Mouse (Mus musculus): ENCODE results near the gene Elof1. TPM values are rescaled to one million over a fixed set of nuclear protein-coding genes. Genes with fewer than 3 reads are reported as not detected.

Gene Elof1
- 95.3 TPM for polyA plus RNA-seq (2012; fragmentation: generic; extraction: Trizol)

DNA sequence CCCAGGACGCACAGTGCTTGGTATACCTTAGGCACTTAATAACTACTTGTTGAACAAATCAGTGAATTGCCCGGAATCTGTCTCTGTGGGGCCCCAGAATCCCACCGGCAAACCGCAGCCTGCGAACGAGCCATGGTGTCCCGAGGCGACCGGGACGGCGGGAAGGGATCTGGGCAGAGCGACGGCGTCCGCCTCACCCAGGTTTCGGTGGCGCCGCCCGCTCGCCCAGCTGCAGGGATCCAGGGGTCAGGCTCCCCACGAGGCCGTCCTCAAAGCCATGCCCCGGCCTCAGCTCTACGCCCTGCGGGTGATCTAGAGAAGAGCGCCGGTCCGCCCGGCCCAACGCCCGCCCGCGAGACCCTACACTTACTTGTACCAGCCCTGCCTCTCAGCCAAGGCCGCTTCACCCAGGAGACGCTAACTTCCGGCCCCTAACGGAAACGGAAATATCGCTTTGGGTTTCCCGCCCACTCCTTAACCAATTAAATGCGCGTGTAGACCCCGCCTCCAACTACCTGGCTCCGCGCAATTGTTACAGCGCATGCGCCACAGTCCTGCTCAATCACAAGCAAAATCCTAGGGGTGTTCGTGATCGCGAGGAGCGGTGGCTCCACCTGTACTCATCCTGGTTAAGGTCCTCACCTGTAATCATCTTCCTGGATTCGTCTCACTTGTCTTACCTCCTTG, at the start of gene Elof1:
Gene Elof1 (minus strand): TSS at position 433 of the 687 bp plus-strand sequence.
- TF ChIP-seq CEBPB (IDR thresholded peaks at IDR 0.05; ENCODE audit: insufficient read depth, poor library complexity, severe bottlenecking) (no peak), USF1 (IDR thresholded peaks at IDR 0.05; ENCODE audit: low read depth) (no peak), E2F4 (IDR thresholded peaks at IDR 0.05; ENCODE audit: insufficient read depth) (peak; percentile 79), REST (IDR thresholded peaks at IDR 0.05; ENCODE audit: insufficient read depth, insufficient read length) (no peak), MAX (IDR thresholded peaks at IDR 0.05; ENCODE audit: low read depth) (no peak), TCF3 (IDR thresholded peaks at IDR 0.05; ENCODE audit: insufficient read length, low read depth) (no peak), POLR2AphosphoS2 (IDR thresholded peaks at IDR 0.05; ENCODE audit: insufficient read length, low read depth) (peak; percentile 83), MYOD1 (IDR thresholded peaks at IDR 0.05; ENCODE audit: control insufficient read depth in 1 of 3, insufficient read length in 2 of 3, low read depth in 2 of 3) (no peak), SRF (IDR thresholded peaks at IDR 0.05; ENCODE audit: control insufficient read depth, insufficient read length, low read depth) (no peak), TCF12 (IDR thresholded peaks at IDR 0.05; ENCODE audit: insufficient read depth, poor library complexity, severe bottlenecking) (no peak), POLR2A (IDR thresholded peaks at IDR 0.05; ENCODE audit: insufficient read length, low read depth) (peak; percentile 67), MYOG (IDR thresholded peaks at IDR 0.05; ENCODE audit: control insufficient read depth in 1 of 3, insufficient read depth in 1 of 3, insufficient read length in 2 of 3, low read depth in 2 of 3) (no peak)
- Histone ChIP-seq H3ac (ENCODE audit: control insufficient read depth, insufficient read length) (peak within 1 kb of the TSS; percentile 24), H3K4me3 (peak within 1 kb of the TSS; percentile 44), H3K36me3 (ENCODE audit: control insufficient read depth, insufficient read depth) (peaks cover 7% of the 10 kb centered on the region), H3K79me2 (ENCODE audit: control insufficient read depth, insufficient read depth) (peaks cover 14% of the 10 kb centered on the region), H3K27me3 (ENCODE audit: control insufficient read depth, insufficient read depth, insufficient read length) (peaks cover 9% of the 10 kb centered on the region), H3K4me2 (ENCODE audit: low read depth) (peak within 1 kb of the TSS; percentile 96)

DNA sequence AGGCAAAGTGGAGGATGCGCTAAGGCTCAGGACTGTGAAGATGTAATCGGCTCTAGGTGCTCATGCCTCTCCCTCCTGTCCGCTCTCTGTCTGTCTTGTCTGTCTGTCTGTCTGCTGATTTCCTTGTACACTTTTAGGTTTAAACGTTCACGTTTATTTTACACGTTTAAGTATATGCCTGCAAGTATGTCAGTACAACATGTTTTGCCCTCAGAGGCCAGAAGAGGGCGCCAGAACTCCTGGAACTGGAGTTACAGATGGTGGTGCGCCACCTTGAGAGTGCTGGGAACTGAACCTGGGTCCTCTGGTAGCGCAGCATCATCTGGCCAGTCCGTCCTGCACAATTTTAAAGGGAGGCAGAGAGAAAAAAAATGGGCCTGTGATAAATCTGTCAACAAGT, 49.7 kb upstream of the Elof1 start:
- no peak for TF ChIP-seq E2F4 (IDR thresholded peaks at IDR 0.05; ENCODE audit: insufficient read depth)
- no peak for TF ChIP-seq REST (IDR thresholded peaks at IDR 0.05; ENCODE audit: insufficient read depth, insufficient read length)
- TF ChIP-seq TCF3 (IDR thresholded peaks at IDR 0.05; ENCODE audit: insufficient read length, low read depth), result no peak
- no peak for TF ChIP-seq CEBPB (IDR thresholded peaks at IDR 0.05; ENCODE audit: insufficient read depth, poor library complexity, severe bottlenecking)
- TF ChIP-seq POLR2AphosphoS2 (IDR thresholded peaks at IDR 0.05; ENCODE audit: insufficient read length, low read depth), result no peak
- no peak for TF ChIP-seq MYOG (IDR thresholded peaks at IDR 0.05; ENCODE audit: control insufficient read depth in 1 of 3, insufficient read depth in 1 of 3, insufficient read length in 2 of 3, low read depth in 2 of 3)
- TF ChIP-seq POLR2A (IDR thresholded peaks at IDR 0.05; ENCODE audit: insufficient read length, low read depth), result no peak
- TF ChIP-seq MAX (IDR thresholded peaks at IDR 0.05; ENCODE audit: low read depth), result no peak
- TF ChIP-seq TCF12 (IDR thresholded peaks at IDR 0.05; ENCODE audit: insufficient read depth, poor library complexity, severe bottlenecking), result no peak
- no peak for TF ChIP-seq MYOD1 (IDR thresholded peaks at IDR 0.05; ENCODE audit: control insufficient read depth in 1 of 3, insufficient read length in 2 of 3, low read depth in 2 of 3)
- TF ChIP-seq USF1 (IDR thresholded peaks at IDR 0.05; ENCODE audit: low read depth), result no peak
- TF ChIP-seq SRF (IDR thresholded peaks at IDR 0.05; ENCODE audit: control insufficient read depth, insufficient read length, low read depth), result no peak
- H3K36me3 ChIP-seq (ENCODE audit: control insufficient read depth, insufficient read depth), result no peaks in the 10 kb centered on the region

GRCm38 (mm10) chr9:22165964-22166363, 49.0 kb upstream of the Elof1 start:
- H3ac ChIP-seq (ENCODE audit: control insufficient read depth, insufficient read length), result no peak overlapping the region
- H3K4me2 ChIP-seq (ENCODE audit: low read depth), result no peak overlapping the region
- no peaks in the 10 kb centered on the region for H3K27me3 ChIP-seq (ENCODE audit: control insufficient read depth, insufficient read depth, insufficient read length)
- H3K4me3 ChIP-seq, result no peak overlapping the region
- H3K79me2 ChIP-seq (ENCODE audit: control insufficient read depth, insufficient read depth), result no peaks in the 10 kb centered on the region
- TF ChIP-seq POLR2AphosphoS2 (IDR thresholded peaks at IDR 0.05; ENCODE audit: insufficient read length, low read depth), result no peak
- no peak for TF ChIP-seq CEBPB (IDR thresholded peaks at IDR 0.05; ENCODE audit: insufficient read depth, poor library complexity, severe bottlenecking)
- TF ChIP-seq TCF12 (IDR thresholded peaks at IDR 0.05; ENCODE audit: insufficient read depth, poor library complexity, severe bottlenecking), result no peak
- no peak for TF ChIP-seq POLR2A (IDR thresholded peaks at IDR 0.05; ENCODE audit: insufficient read length, low read depth)
- TF ChIP-seq E2F4 (IDR thresholded peaks at IDR 0.05; ENCODE audit: insufficient read depth), result no peak
- no peak for TF ChIP-seq MAX (IDR thresholded peaks at IDR 0.05; ENCODE audit: low read depth)
- no peak for TF ChIP-seq REST (IDR thresholded peaks at IDR 0.05; ENCODE audit: insufficient read depth, insufficient read length)
- H3K36me3 ChIP-seq (ENCODE audit: control insufficient read depth, insufficient read depth), result no peaks in the 10 kb centered on the region

More for the DNA sequence above, 49.7 kb upstream of the Elof1 start:
- Histone ChIP-seq H3K27me3 (ENCODE audit: control insufficient read depth, insufficient read depth, insufficient read length) (no peaks in the 10 kb centered on the region), H3ac (ENCODE audit: control insufficient read depth, insufficient read length) (no peak overlapping the region), H3K4me3 (no peak overlapping the region), H3K79me2 (ENCODE audit: control insufficient read depth, insufficient read depth) (no peaks in the 10 kb centered on the region), H3K4me2 (ENCODE audit: low read depth) (no peak overlapping the region)

GRCm38 (mm10) chr9:22164711-22165668, 48.0 kb upstream of the Elof1 start:
- Histone ChIP-seq H3K4me2 (ENCODE audit: low read depth) (peak overlapping the region; percentile 64), H3K4me3 (no peak overlapping the region), H3K36me3 (ENCODE audit: control insufficient read depth, insufficient read depth) (no peaks in the 10 kb centered on the region), H3K79me2 (ENCODE audit: control insufficient read depth, insufficient read depth) (no peaks in the 10 kb centered on the region), H3K27me3 (ENCODE audit: control insufficient read depth, insufficient read depth, insufficient read length) (no peaks in the 10 kb centered on the region), H3ac (ENCODE audit: control insufficient read depth, insufficient read length) (peak overlapping the region; percentile 2)
- TF ChIP-seq MAX (IDR thresholded peaks at IDR 0.05; ENCODE audit: low read depth) (no peak), POLR2A (IDR thresholded peaks at IDR 0.05; ENCODE audit: insufficient read length, low read depth) (no peak), MYOD1 (IDR thresholded peaks at IDR 0.05; ENCODE audit: control insufficient read depth in 1 of 3, insufficient read length in 2 of 3, low read depth in 2 of 3) (peak in 2 of 3 experiments; percentile 31 to 40), MYOG (IDR thresholded peaks at IDR 0.05; ENCODE audit: control insufficient read depth in 1 of 3, insufficient read depth in 1 of 3, insufficient read length in 2 of 3, low read depth in 2 of 3) (peak in 2 of 3 experiments; percentile 2 to 54), CEBPB (IDR thresholded peaks at IDR 0.05; ENCODE audit: insufficient read depth, poor library complexity, severe bottlenecking) (no peak)
